Mouse (Mus musculus) liver, embryonic 11.5 days (tissue): Measurements from ENCODE around the gene Gm17581. TPM values are rescaled to one million over a fixed set of nuclear protein-coding genes. Genes with fewer than 3 reads are reported as not detected.
"Not testable (repeated sequence)": the region's sequence is repeated elsewhere in the genome, so short reads cannot be mapped to it uniquely, and the experiment has no call there.

Source experiments
- ATAC-seq: fragments of 200-750 bp; cut with Nextera tagmentation; replicated peaks from 2 replicates; pipeline ENCODE4 v1.8.0; 2017; ENCODE audit warnings: moderate number of reproducible peaks, mild to moderate bottlenecking, moderate TSS enrichment, moderate library complexity; ENCODE audit not compliant: low FRiP score
- DNase-seq: peaks from one replicate; pipeline ENCODE4 v3.0.0-alpha.2; 2017; ENCODE audit warnings: low spot score
- H3K27ac ChIP-seq: fragments of 300-500 bp; sonication (generic); 2 replicates; pipeline ENCODE4 v1.5.1; 2014; ENCODE audit warnings: mild to moderate bottlenecking, low read depth, low read length, control low read depth
- H3K27me3 ChIP-seq: fragments of 300-500 bp; sonication (generic); replicated peaks from 2 replicates; pipeline ENCODE4 v1.6.1; 2014; ENCODE audit warnings: low read length, mixed read lengths; ENCODE audit not compliant: control insufficient read depth, insufficient read depth
- H3K36me3 ChIP-seq: fragments of 300-500 bp; sonication (generic); 2 replicates; pipeline ENCODE4 v1.6.1; 2014; ENCODE audit warnings: mild to moderate bottlenecking, low read length, moderate library complexity, mixed read lengths; ENCODE audit not compliant: control insufficient read depth, insufficient read depth
- H3K4me1 ChIP-seq: fragments of 300-500 bp; sonication (generic); replicated peaks from 2 replicates; pipeline ENCODE4 v1.6.1; 2014; ENCODE audit warnings: low read length, mixed read lengths; ENCODE audit not compliant: control insufficient read depth, insufficient read depth
- H3K4me2 ChIP-seq: fragments of 300-500 bp; sonication (generic); 2 replicates; pipeline ENCODE4 v1.6.1; 2014; ENCODE audit warnings: mild to moderate bottlenecking, control low read depth, moderate library complexity
- H3K4me3 ChIP-seq: fragments of 300-500 bp; sonication (generic); 2 replicates; pipeline ENCODE4 v1.5.1; 2014; ENCODE audit warnings: low read depth, low read length, control low read depth
- H3K9ac ChIP-seq: fragments of 300-500 bp; sonication (generic); 2 replicates; pipeline ENCODE4 v1.6.1; 2014; ENCODE audit warnings: low read depth, low read length, control low read depth
- H3K9me3 ChIP-seq: fragments of 300-500 bp; sonication (generic); 2 replicates; pipeline ENCODE4 v1.6.1; 2016; ENCODE audit warnings: low read length, inconsistent platforms, mixed read lengths; ENCODE audit not compliant: control insufficient read depth
- WGBS: fragments of 180-500 bp; shearing (Covaris S2); extraction: QIAGEN DNeasy Blood & Tissue Kit; methylation state at CpG from one replicate; pipeline ENCODE4 v1.1.7; 2014; 5-methylcytosine and 5-hydroxymethylcytosine counted together
- polyA plus RNA-seq: library from polyadenylated mRNA; unstranded; fragments of >200 nt; fragmentation: Nextera tagmentation; extraction: Ambion mirVana; gene quantifications from 2 replicates; pipeline ENCODE4 v1.2.1, GENCODE M21; 2014

Gm17581 gene
- polyA plus RNA-seq, 1 experiment from 2014 or later: not detected

GRCm38 (mm10) chr2:155707251-155707650 lies 28.4 kb downstream of the Gm17581 start:
- 90% methylated on average over 4 of the region's 4 CpGs for WGBS
- Histone ChIP-seq H3K27me3 (no peaks in the 10 kb centered on the region), H3K4me3 (no peak overlapping the region), H3K27ac (no peak overlapping the region), H3K36me3 (peaks cover 12% of the 10 kb centered on the region), H3K4me1 (no peaks in the 10 kb centered on the region), H3K9ac (no peak overlapping the region), H3K4me2 (no peak overlapping the region), H3K9me3 (no peaks in the 10 kb centered on the region)
- DNase-seq: no peak
- no peak for ATAC-seq

DNA sequence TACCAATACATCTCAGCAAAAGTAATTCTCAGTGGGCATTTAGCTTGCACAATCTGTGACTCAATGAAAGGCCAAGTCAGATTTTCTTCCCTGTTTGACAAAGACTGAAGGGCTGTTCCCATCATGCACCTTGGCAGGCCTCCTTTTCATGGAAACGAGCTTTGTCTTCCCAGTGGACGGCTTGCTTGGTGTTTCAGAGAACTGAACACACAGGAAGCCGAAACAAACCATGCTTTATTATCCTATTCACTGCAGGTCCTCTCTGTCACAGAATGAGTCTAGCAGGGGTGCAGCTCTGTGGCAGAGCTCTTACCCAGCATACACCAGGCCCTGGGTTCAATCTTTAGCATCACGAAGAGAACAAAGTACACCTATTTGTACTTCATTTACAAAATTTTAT lies 32.0 kb downstream of the Gm17581 start:
- no peak for DNase-seq
- 76% methylated on average over 4 of the region's 4 CpGs for WGBS

DNA sequence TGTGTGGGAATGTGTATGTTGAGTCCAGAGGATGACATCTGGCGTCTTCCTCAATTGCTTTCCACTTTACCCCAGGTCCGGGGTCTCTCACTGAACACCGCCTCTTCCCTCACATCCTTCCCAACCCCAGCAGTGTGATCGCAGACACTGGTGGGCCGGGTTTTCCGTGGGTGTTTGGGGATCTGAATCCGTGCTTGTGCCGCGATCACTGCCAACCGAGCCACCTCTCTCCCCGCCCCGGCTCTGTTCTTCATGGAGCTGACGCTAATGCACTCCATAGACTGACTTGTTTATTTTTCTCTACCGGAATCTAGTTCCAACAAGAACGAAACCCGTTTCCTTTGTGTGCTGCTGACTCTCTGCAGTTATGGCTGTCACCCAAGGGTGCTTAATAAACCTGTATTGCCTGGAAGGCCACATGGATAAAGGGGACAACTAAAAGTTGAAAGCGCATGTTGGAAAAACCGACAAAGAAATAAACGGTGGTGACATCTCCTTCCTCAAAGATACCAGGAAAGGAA lies 34.2 kb downstream of the Gm17581 start:
- H3K27me3 ChIP-seq: no peaks in the 10 kb centered on the region
- H3K9ac ChIP-seq: no peak overlapping the region
- DNase-seq: no peak
- WGBS: 90% methylated on average over 19 of the region's 19 CpGs
- no peak overlapping the region for H3K27ac ChIP-seq
- no peaks in the 10 kb centered on the region for H3K9me3 ChIP-seq
- H3K36me3 ChIP-seq: peaks cover 9% of the 10 kb centered on the region; the same call in 1 of the 2 replicates
- no peak overlapping the region for H3K4me2 ChIP-seq
- H3K4me1 ChIP-seq: no peaks in the 10 kb centered on the region
- ATAC-seq: no peak
- H3K4me3 ChIP-seq: no peak overlapping the region

More for the DNA sequence above, 32.0 kb downstream of the Gm17581 start:
- Histone ChIP-seq H3K27me3 (no peaks in the 10 kb centered on the region), H3K4me3 (no peak overlapping the region), H3K9me3 (no peaks in the 10 kb centered on the region), H3K9ac (no peak overlapping the region), H3K4me2 (no peak overlapping the region), H3K4me1 (no peaks in the 10 kb centered on the region), H3K36me3 (peaks cover 13% of the 10 kb centered on the region), H3K27ac (no peak overlapping the region)
- no peak for ATAC-seq

DNA sequence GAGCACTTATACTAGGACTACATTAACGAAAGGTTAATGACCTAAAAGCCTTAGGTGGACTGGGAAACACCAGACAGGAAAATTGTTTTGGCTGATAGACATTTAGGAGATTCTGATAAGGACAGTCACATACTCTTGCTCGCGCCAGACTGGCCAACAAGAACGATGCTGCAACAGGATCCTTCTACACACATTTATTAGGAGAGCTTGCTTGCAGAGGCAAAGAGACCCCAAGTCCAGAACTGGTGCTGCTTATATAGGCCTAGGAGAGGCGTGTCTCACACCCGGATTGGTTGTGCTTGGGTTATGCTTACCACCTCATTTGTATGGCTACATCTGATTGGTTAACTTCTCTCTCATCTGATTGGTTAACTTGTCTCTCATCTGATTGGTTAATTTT lies 37.2 kb downstream of the Gm17581 start:
- WGBS: 83% methylated on average over 6 of the region's 6 CpGs
- H3K4me1 ChIP-seq: not testable (repeated sequence)

GRCm38 (mm10) chr2:155696851-155697250 lies 38.8 kb downstream of the Gm17581 start:
- no peak overlapping the region for H3K4me3 ChIP-seq
- no peaks in the 10 kb centered on the region for H3K27me3 ChIP-seq
- no peaks in the 10 kb centered on the region for H3K4me1 ChIP-seq
- H3K36me3 ChIP-seq: peaks cover 3% of the 10 kb centered on the region; the same call in 1 of the 2 replicates
- 65% methylated on average over 7 of the region's 7 CpGs for WGBS
- peak overlapping the region; percentile 1; the same call in 1 of the 2 replicates for H3K4me2 ChIP-seq
- no peak overlapping the region for H3K9ac ChIP-seq
- no peak overlapping the region for H3K27ac ChIP-seq
- no peaks in the 10 kb centered on the region for H3K9me3 ChIP-seq
- DNase-seq: no peak
- no peak for ATAC-seq

More for the DNA sequence above, 37.2 kb downstream of the Gm17581 start:
- not testable (repeated sequence) for H3K27ac ChIP-seq, H3K27me3 ChIP-seq, H3K4me3 ChIP-seq, H3K9me3 ChIP-seq, H3K4me2 ChIP-seq, ATAC-seq, DNase-seq, H3K9ac ChIP-seq, H3K36me3 ChIP-seq

GRCm38 (mm10) chr2:155696091-155696558 lies 39.5 kb downstream of the Gm17581 start:
- peak; percentile 77 for DNase-seq
- H3K9ac ChIP-seq: no peak overlapping the region
- peaks cover 2% of the 10 kb centered on the region for H3K4me1 ChIP-seq
- peak overlapping the region; percentile 25 for H3K4me2 ChIP-seq
- no peaks in the 10 kb centered on the region for H3K9me3 ChIP-seq
- no peaks in the 10 kb centered on the region for H3K36me3 ChIP-seq
- no peaks in the 10 kb centered on the region for H3K27me3 ChIP-seq
- H3K4me3 ChIP-seq: peak overlapping the region; percentile 10; the same call in 1 of the 2 replicates
- no peak overlapping the region for H3K27ac ChIP-seq
- 13% methylated on average over 7 of the region's 7 CpGs for WGBS
- no peak for ATAC-seq

DNA sequence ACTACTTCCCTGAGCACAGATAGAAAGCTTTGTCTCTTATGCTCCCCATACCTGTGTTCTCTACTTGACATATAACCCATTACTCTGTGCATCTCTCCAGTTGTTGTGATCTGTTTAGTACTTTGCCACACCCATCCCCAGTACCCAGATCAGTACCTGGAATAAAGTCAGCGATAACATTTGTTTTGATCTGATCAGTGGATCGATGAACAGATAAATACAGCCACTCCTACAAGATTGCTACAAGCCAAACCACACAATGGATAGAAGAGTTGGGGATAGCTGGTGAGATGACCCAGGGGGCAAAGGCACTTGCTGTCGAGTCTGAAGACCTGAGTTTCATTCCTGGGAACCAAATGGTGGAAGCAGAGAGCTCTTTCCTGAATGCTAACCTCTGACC lies 40.4 kb downstream of the Gm17581 start:
- Histone ChIP-seq H3K9me3 (no peaks in the 10 kb centered on the region), H3K36me3 (no peaks in the 10 kb centered on the region), H3K4me1 (peaks cover 10% of the 10 kb centered on the region), H3K27me3 (no peaks in the 10 kb centered on the region), H3K9ac (no peak overlapping the region), H3K4me3 (no peak overlapping the region), H3K27ac (no peak overlapping the region), H3K4me2 (no peak overlapping the region)
- 67% methylated on average over 3 of the region's 3 CpGs for WGBS
- ATAC-seq (no peak), DNase-seq (no peak)

DNA sequence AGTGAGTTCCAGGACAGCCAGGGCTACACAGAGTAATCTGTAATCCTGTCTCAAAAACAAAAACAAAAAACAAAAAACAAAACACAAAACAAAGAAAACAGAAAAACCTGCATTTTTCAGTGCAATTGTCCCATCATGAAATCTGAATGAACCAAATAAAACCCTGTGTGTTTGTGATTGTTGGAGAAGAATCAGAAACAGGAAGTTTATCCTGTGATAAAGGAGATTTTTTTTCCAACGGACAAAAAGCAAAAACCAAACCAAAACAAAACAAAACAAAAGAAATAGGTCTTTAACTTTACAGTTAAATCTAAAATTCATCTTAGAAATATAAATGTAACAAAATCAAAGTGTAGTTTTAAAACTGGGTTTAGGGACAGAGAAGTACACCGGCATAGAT lies 41.1 kb downstream of the Gm17581 start:
- no peaks in the 10 kb centered on the region for H3K9me3 ChIP-seq
- DNase-seq (no peak), ATAC-seq (no peak)
- WGBS: 61% methylated on average over 2 of the region's 2 CpGs
- H3K9ac ChIP-seq: no peak overlapping the region
- H3K27me3 ChIP-seq: no peaks in the 10 kb centered on the region
- no peaks in the 10 kb centered on the region for H3K36me3 ChIP-seq
- peaks cover 10% of the 10 kb centered on the region for H3K4me1 ChIP-seq
- H3K4me3 ChIP-seq: no peak overlapping the region
- no peak overlapping the region for H3K27ac ChIP-seq
- H3K4me2 ChIP-seq: no peak overlapping the region

GRCm38 (mm10) chr2:155693136-155693535 lies 42.5 kb downstream of the Gm17581 start:
- H3K4me2 ChIP-seq: no peak overlapping the region
- H3K36me3 ChIP-seq: no peaks in the 10 kb centered on the region
- H3K9ac ChIP-seq: no peak overlapping the region
- H3K4me1 ChIP-seq: peaks cover 10% of the 10 kb centered on the region
- no peaks in the 10 kb centered on the region for H3K27me3 ChIP-seq
- 76% methylated on average over 4 of the region's 4 CpGs for WGBS
- H3K4me3 ChIP-seq: no peak overlapping the region
- H3K9me3 ChIP-seq: no peaks in the 10 kb centered on the region
- ATAC-seq (no peak), DNase-seq (no peak)
- no peak overlapping the region for H3K27ac ChIP-seq
